Mouse (Mus musculus) embryonic fibroblast, embryonic 13.5 days (primary cell): Measurements from ENCODE around the gene Teddm3.

Source experiments
- CTCF ChIP-seq: IDR thresholded peaks from 2 replicates; pipeline ENCODE4 v1.5.1; 2011; ENCODE audit warnings: mild to moderate bottlenecking, control low read depth, low read length, moderate library complexity, borderline replicate concordance; ENCODE audit not compliant: insufficient read depth
- POLR2A ChIP-seq: IDR thresholded peaks from 2 replicates; pipeline ENCODE4 v1.6.1; 2011; ENCODE audit warnings: low read depth, mild to moderate bottlenecking, control low read depth, low read length, moderate library complexity

GRCm38 (mm10) chr16:21197542-21197941 lies 43.7 kb upstream of the Teddm3 start:
- TF ChIP-seq CTCF, result no peak
- no peak for TF ChIP-seq POLR2A
